Mouse (Mus musculus) kidney, adult 2 months (tissue): ENCODE measurements at regions not wholly inside any gene's neighbourhood (a gene's known extent, or its start where the extent isn't known, plus 50 kb on each side); places are given as distances from the start of the nearest gene placed in this dataset.

Experiments
- DNase-seq: peaks from one replicate; pipeline ENCODE4 v3.0.0; 2021
- H3K27ac ChIP-seq: fragments of 200-500 bp; 2 replicates; pipeline ENCODE4 v1.5.1; 2012; ENCODE audit warnings: low read depth, low read length, control low read depth, inconsistent platforms; ENCODE audit not compliant: insufficient read depth
- H3K27me3 ChIP-seq: fragments of 200-500 bp; replicated peaks from 2 replicates; pipeline ENCODE4 v1.6.1; 2012; ENCODE audit warnings: mild to moderate bottlenecking, moderate library complexity, low read length, inconsistent platforms; ENCODE audit not compliant: control insufficient read depth, insufficient read depth
- H3K36me3 ChIP-seq: fragments of 200-500 bp; 2 replicates; pipeline ENCODE4 v1.6.1; 2012; ENCODE audit warnings: mild to moderate bottlenecking, moderate library complexity, low read length, inconsistent platforms; ENCODE audit not compliant: control insufficient read depth, insufficient read depth
- H3K4me1 ChIP-seq: fragments of 200-500 bp; 2 replicates; pipeline ENCODE4 v1.6.1; 2011; ENCODE audit warnings: low read length; ENCODE audit not compliant: control insufficient read depth, insufficient read depth
- H3K4me3 ChIP-seq: fragments of 200-500 bp; 2 replicates; pipeline ENCODE4 v1.5.1; 2011; ENCODE audit warnings: mild to moderate bottlenecking, low read depth, low read length, control low read depth; ENCODE audit not compliant: insufficient read depth
- CTCF ChIP-seq: fragments of 200-500 bp; conservative IDR thresholded peaks from 2 replicates; pipeline ENCODE4 v1.5.1; 2011; ENCODE audit warnings: low read depth, mild to moderate bottlenecking, control low read depth, low read length, moderate library complexity, mixed read lengths; ENCODE audit not compliant: insufficient read depth, insufficient read length
- POLR2A ChIP-seq: fragments of 200-500 bp; IDR thresholded peaks from one replicate; pipeline ENCODE4 v1.6.1; 2011; ENCODE audit warnings: low read depth, low read length, control low read depth
- whole genome bisulfite sequencing: fragments of 180-500 bp; shearing (Covaris S2); methylation state at CpG from one replicate; pipeline ENCODE4 v1.1.7; 2018; 5-methylcytosine and 5-hydroxymethylcytosine counted together

DNA sequence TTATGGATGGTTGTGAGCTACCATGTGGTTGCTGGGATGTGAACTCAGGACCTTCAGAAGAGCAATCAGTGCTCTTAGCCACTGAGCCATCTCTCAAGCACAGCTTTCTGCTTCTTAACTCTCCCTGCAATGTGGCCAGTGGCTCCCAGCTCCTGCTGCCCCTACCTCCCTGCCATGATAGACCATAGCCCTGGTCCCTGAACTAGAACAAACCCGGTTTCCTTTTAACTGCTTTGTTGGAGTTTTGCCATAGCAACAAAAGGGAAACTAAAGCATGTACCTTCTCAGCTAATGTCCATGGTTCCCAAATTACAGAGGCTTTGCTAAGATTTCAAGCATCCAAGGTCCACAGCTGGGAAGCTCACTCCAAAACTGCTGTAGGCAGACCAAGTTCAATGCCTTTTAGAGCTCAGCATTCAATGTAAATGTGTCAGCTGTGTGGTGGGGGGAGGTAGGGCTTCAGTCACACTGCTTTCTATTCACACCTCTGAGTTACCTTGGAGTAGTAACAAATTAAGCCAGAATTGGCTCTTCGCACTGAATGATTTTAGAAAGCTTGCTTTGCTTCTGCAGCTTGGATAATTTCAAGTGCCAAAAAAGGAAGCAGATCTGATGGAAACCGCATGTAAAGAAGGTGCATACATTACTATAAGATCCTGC, 54.0 kb upstream of the Usp24 start:
- 24% methylated on average over 3 of the region's 3 CpGs for WGBS

DNA sequence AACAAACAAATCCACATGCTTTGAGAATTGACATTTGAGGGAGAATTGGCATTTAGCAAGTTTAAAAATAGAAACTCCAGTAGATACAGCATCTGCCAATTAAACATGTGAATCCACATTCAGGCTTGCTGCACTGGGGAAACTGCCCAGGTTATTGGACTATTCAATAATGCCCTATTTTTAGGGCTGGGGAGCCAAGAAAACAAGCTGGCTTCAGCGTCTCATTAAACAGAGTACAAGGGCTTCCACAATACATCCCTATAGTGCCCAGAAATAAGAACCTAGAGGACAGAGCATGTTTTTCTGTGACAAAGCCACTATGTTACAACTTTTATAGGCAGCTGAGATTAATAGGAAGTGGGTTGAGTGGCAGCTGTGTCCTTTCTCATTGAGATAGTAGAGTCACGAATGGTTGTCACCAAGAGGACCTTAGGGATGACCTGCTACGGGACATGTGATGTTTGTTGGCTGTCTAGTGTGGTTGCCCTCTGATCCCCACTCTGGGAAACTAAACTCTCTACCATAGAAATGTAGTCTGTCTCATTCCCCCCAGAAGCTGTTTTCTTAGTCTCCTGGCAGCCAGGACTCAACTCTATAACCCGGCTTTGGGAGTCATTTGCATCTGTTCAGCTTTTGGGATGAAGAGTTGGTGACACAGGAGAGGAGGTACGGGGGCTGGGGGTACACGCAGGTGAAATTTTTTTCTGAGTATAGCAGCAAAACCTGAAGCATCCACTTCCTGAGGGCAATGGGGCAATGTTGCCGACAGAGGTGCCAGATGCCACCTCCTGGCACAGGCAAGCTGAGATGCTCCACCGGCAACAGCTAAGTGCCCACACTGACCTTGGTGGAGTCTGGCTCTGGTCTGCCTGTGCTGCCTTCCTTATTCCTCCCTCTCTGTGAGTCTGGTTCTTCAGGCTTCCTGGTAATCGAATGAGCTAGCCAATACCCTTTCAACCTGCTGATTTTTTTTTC, 53.0 kb upstream of the Usp24 start:
- H3K4me1 ChIP-seq: peaks cover 24% of the 10 kb centered on the region; the same call in 1 of the 2 replicates
- TF ChIP-seq CTCF: 0 out of 2 replicates have a peak, but pooled peaks have one; percentile 18
- TF ChIP-seq POLR2A: no peak
- H3K27ac ChIP-seq: peak overlapping the region; percentile 44
- peak; percentile 64 for DNase-seq
- WGBS: 49% methylated on average over 9 of the region's 9 CpGs
- H3K36me3 ChIP-seq: no peaks in the 10 kb centered on the region
- H3K4me3 ChIP-seq: no peak overlapping the region
- no peaks in the 10 kb centered on the region for H3K27me3 ChIP-seq

More for the DNA sequence above, 54.0 kb upstream of the Usp24 start:
- peak; percentile 77 for DNase-seq
- Histone ChIP-seq H3K27ac (peak overlapping the region; percentile 98), H3K4me3 (no peak overlapping the region), H3K36me3 (no peaks in the 10 kb centered on the region), H3K27me3 (no peaks in the 10 kb centered on the region), H3K4me1 (peaks cover 25% of the 10 kb centered on the region; the same call in 1 of the 2 replicates)
- TF ChIP-seq POLR2A (no peak), CTCF (no peak)
